Mouse (Mus musculus) hindbrain, embryonic 14.5 days (tissue): Measurements from ENCODE around the gene Kansl1l. TPM values are rescaled to one million over a fixed set of nuclear protein-coding genes. Genes with fewer than 3 reads are reported as not detected.

Source experiments
- ATAC-seq: fragments of 200-750 bp; cut with Nextera tagmentation; 2 replicates; pipeline ENCODE4 v1.8.0; 2017; ENCODE audit warnings: moderate number of reproducible peaks, mild to moderate bottlenecking, moderate TSS enrichment, moderate library complexity; ENCODE audit not compliant: low FRiP score
- DNase-seq: peaks from one replicate; pipeline ENCODE4 v3.0.0-alpha.2; 2015; ENCODE audit warnings: low spot score
- H3K27ac ChIP-seq: fragments of 300-500 bp; sonication (generic); 2 replicates; pipeline ENCODE4 v1.5.1; 2014; ENCODE audit warnings: mild to moderate bottlenecking, moderate library complexity
- H3K27me3 ChIP-seq: fragments of 300-500 bp; sonication (generic); 2 replicates; pipeline ENCODE4 v1.6.1; 2014; ENCODE audit warnings: mild to moderate bottlenecking, low read length, mixed read lengths; ENCODE audit not compliant: control insufficient read depth, insufficient read depth
- H3K36me3 ChIP-seq: fragments of 300-500 bp; sonication (generic); replicated peaks from 2 replicates; pipeline ENCODE4 v1.6.1; 2014; ENCODE audit not compliant: control insufficient read depth, insufficient read depth
- H3K4me1 ChIP-seq: fragments of 300-500 bp; sonication (generic); replicated peaks from 2 replicates; pipeline ENCODE4 v1.6.1; 2014; ENCODE audit warnings: antibody characterized with exemption, low read length, mixed read lengths; ENCODE audit not compliant: control insufficient read depth, insufficient read depth
- H3K4me2 ChIP-seq: fragments of 300-500 bp; sonication (generic); replicated peaks from 2 replicates; pipeline ENCODE4 v1.6.1; 2014; ENCODE audit warnings: mild to moderate bottlenecking, moderate library complexity
- H3K4me3 ChIP-seq: fragments of 300-500 bp; sonication (generic); replicated peaks from 2 replicates; pipeline ENCODE4 v1.5.1; 2014; ENCODE audit warnings: mild to moderate bottlenecking, low read length
- H3K9ac ChIP-seq: fragments of 300-500 bp; sonication (generic); 2 replicates; pipeline ENCODE4 v1.6.1; 2014
- H3K9me3 ChIP-seq: fragments of 300-500 bp; sonication (generic); 2 replicates; pipeline ENCODE4 v1.6.1; 2016; ENCODE audit warnings: low read length; ENCODE audit not compliant: control insufficient read depth
- WGBS: fragments of 180-500 bp; shearing (Covaris S2); extraction: QIAGEN DNeasy Blood & Tissue Kit; methylation state at CpG from one replicate; pipeline ENCODE4 v1.1.7; 2014; 5-methylcytosine and 5-hydroxymethylcytosine counted together
- polyA plus RNA-seq: library from polyadenylated mRNA; unstranded; fragments of >200 nt; fragmentation: Nextera tagmentation; extraction: Ambion mirVana; gene quantifications from 2 replicates; pipeline ENCODE4 v1.2.1, GENCODE M21; 2014

The Kansl1l gene
- polyA plus RNA-seq, 1 experiment from 2014 or later = 12.8 TPM

- Histone ChIP-seq H3K9ac (no peak overlapping the region), H3K27me3 (no peaks in the 10 kb centered on the region), H3K36me3 (0 out of 2 replicates have a peak, but pooled peaks cover 7% of the 10 kb centered on the region), H3K9me3 (no peaks in the 10 kb centered on the region), H3K27ac (no peak overlapping the region), H3K4me1 (no peaks in the 10 kb centered on the region), H3K4me2 (no peak overlapping the region), H3K4me3 (no peak overlapping the region)
- WGBS = 91% methylated on average over 6 of the region's 6 CpGs
- no peak for DNase-seq
- no peak for ATAC-seq
Measured at GRCm38 (mm10) chr1:66841510-66841909, 24.1 kb upstream of the Kansl1l start.

- DNase-seq = no peak
- no peaks in the 10 kb centered on the region for H3K4me1 ChIP-seq
- ATAC-seq = no peak
- H3K27ac ChIP-seq = no peak overlapping the region
- no peak overlapping the region for H3K4me2 ChIP-seq
- 0 out of 2 replicates have a peak, but pooled peaks cover 7% of the 10 kb centered on the region for H3K36me3 ChIP-seq
- no peak overlapping the region for H3K9ac ChIP-seq
- no peaks in the 10 kb centered on the region for H3K27me3 ChIP-seq
- no peak overlapping the region for H3K4me3 ChIP-seq
- no peaks in the 10 kb centered on the region for H3K9me3 ChIP-seq
- WGBS = 84% methylated on average over 7 of the region's 7 CpGs
Measured at GRCm38 (mm10) chr1:66839755-66840438, 22.5 kb upstream of the Kansl1l start.

- no peak overlapping the region for H3K4me2 ChIP-seq
- no peak overlapping the region for H3K27ac ChIP-seq
- 60% methylated on average over 1 of the region's 1 CpGs for WGBS
- no peak overlapping the region for H3K9ac ChIP-seq
- no peak overlapping the region for H3K4me3 ChIP-seq
- no peaks in the 10 kb centered on the region for H3K4me1 ChIP-seq
- DNase-seq (no peak), ATAC-seq (no peak)
- H3K36me3 ChIP-seq = 0 out of 2 replicates have a peak, but pooled peaks cover 7% of the 10 kb centered on the region
- no peaks in the 10 kb centered on the region for H3K9me3 ChIP-seq
- H3K27me3 ChIP-seq = no peaks in the 10 kb centered on the region
Measured at GRCm38 (mm10) chr1:66839135-66839534, 21.8 kb upstream of the Kansl1l start.

GRCm38 (mm10) chr1:66838184-66839042, 21.1 kb upstream of the Kansl1l start:
- no peak overlapping the region for H3K9ac ChIP-seq
- H3K4me1 ChIP-seq = no peaks in the 10 kb centered on the region
- no peak overlapping the region for H3K4me2 ChIP-seq
- DNase-seq (peak; percentile 92), ATAC-seq (no peak)
- H3K4me3 ChIP-seq = no peak overlapping the region
- no peaks in the 10 kb centered on the region for H3K27me3 ChIP-seq
- WGBS = 58% methylated on average over 16 of the region's 16 CpGs
- H3K36me3 ChIP-seq = 0 out of 2 replicates have a peak, but pooled peaks cover 7% of the 10 kb centered on the region
- no peaks in the 10 kb centered on the region for H3K9me3 ChIP-seq
- no peak overlapping the region for H3K27ac ChIP-seq

DNA sequence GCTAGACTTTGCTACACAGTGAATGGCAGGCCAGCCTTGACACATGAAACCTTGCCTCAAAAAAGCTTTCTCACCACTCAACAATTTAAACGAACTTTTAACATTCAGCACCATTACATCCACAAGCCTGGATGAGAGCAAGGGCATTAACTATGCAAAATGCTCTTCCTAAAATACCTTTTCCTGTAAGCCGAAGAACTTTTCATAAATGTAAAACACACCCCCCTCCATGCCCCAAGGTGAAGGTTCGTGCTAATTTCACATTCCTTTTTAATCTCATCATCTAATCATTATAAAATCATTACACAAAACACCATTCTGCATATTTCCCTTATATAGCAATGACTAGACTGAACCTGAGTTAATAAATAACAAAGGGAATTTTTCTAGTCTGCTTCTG, 19.8 kb upstream of the Kansl1l start:
- WGBS = 81% methylated on average over 3 of the region's 3 CpGs
- Histone ChIP-seq H3K4me3 (no peak overlapping the region), H3K36me3 (0 out of 2 replicates have a peak, but pooled peaks cover 7% of the 10 kb centered on the region), H3K27ac (no peak overlapping the region), H3K9me3 (no peaks in the 10 kb centered on the region), H3K4me2 (no peak overlapping the region), H3K9ac (no peak overlapping the region), H3K27me3 (no peaks in the 10 kb centered on the region), H3K4me1 (no peaks in the 10 kb centered on the region)
- DNase-seq = no peak
- ATAC-seq = no peak

GRCm38 (mm10) chr1:66832636-66833165, 15.3 kb upstream of the Kansl1l start:
- DNase-seq = no peak
- Histone ChIP-seq H3K9me3 (no peaks in the 10 kb centered on the region), H3K4me2 (no peak overlapping the region), H3K9ac (no peak overlapping the region), H3K4me3 (no peak overlapping the region), H3K27ac (no peak overlapping the region), H3K27me3 (no peaks in the 10 kb centered on the region), H3K36me3 (no peaks in the 10 kb centered on the region), H3K4me1 (no peaks in the 10 kb centered on the region)
- WGBS = 86% methylated on average over 7 of the region's 7 CpGs
- ATAC-seq = no peak

DNA sequence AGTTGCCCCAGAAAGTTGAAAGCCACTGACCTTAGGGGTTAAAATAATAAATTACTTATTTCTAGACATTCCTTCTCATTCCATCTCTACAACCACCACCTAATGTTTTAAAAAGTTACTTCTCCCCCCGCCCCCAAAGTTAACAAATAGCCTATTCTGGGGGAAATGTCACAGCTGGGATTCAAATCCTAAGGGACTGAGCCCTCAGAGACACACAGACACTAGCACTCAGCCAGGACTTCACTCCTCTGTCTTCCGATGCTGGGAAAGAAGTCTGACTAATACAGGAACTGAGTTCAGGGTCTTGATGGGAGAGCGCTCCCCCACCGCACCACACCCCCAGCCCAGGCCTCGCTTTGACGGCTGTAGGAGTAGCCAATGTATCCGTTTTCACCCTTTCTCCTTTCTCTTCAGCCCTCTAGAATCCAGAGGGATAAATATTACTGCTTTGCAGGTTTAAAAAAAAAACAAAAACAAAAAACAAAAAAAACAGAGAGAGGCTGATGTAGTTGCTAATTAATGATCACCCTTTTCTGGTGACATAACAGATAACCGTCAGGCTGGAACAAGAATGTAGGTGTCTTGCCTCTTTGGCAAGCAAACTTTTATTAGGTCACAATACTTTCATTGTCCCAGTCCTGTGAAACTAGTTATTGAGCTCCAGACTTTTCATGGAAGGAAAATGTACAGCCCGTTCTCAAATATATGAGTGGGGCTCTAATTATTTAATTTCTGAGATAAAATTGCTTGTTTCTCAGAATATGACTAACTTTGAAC, 14.7 kb upstream of the Kansl1l start:
- no peaks in the 10 kb centered on the region for H3K9me3 ChIP-seq
- no peak overlapping the region for H3K4me3 ChIP-seq
- DNase-seq (no peak), ATAC-seq (no peak)
- 74% methylated on average over 9 of the region's 9 CpGs for WGBS
- no peak overlapping the region for H3K4me2 ChIP-seq
- H3K4me1 ChIP-seq = no peaks in the 10 kb centered on the region
- H3K27me3 ChIP-seq = no peaks in the 10 kb centered on the region
- no peak overlapping the region for H3K9ac ChIP-seq
- H3K27ac ChIP-seq = no peak overlapping the region
- no peaks in the 10 kb centered on the region for H3K36me3 ChIP-seq

GRCm38 (mm10) chr1:66829400-66830080, 12.2 kb upstream of the Kansl1l start:
- no peak overlapping the region for H3K27ac ChIP-seq
- no peak for ATAC-seq

More at GRCm38 (mm10) chr1:66829400-66830080, 12.2 kb upstream of the Kansl1l start:
- Histone ChIP-seq H3K4me3 (no peak overlapping the region), H3K9me3 (no peaks in the 10 kb centered on the region), H3K9ac (no peak overlapping the region), H3K4me1 (no peaks in the 10 kb centered on the region), H3K4me2 (no peak overlapping the region), H3K27me3 (no peaks in the 10 kb centered on the region), H3K36me3 (no peaks in the 10 kb centered on the region)
- DNase-seq = no peak
- 67% methylated on average over 9 of the region's 9 CpGs for WGBS
